21 mouse cellular contexts compared by ENCODE assay signal in genomic region chr6:139764398-139764797, GRCm38 (mm10).
DNase-seq lines count a peak whose midpoint lies in the region; ATAC-seq and TF ChIP-seq lines count a peak whose summit lies in the region.
"Had no signal": no experiment of that assay in that cellular context is flagged by ENCODE, and none has a peak within 500 bp of the region (broad histone marks: within the 10 kb centered on the region; RNA-seq: fewer than 3 reads in every experiment).

No protein-coding gene starts in this region.

- peak overlapping the region; percentile 40; the same call in 1 of the 2 replicates for H3K27ac ChIP-seq in gastrocnemius, adult 2 months

- no peak for DNase-seq in frontal cortex, postnatal 10 days (ENCODE audit: low spot score in 2 of 2)
- DNase-seq in gastrocnemius, adult 2 months: no peak
- no peak for DNase-seq in gastrocnemius, postnatal 25 days
- DNase-seq in brain, adult 2 months (ENCODE audit: low read depth, low spot score): peak; percentile 66
- peak; percentile 11 for DNase-seq in skeletal muscle tissue, adult 2 months (ENCODE audit: low read depth, low spot score)
- DNase-seq in embryo, embryonic 11 days: no peak
- no peak for DNase-seq in cerebellum, adult 9-11 months
- DNase-seq: adrenal gland, adult 2 months; adrenal gland, adult 8-10 months; adrenal gland, postnatal 10 days; adrenal gland, postnatal 14 days; adrenal gland, postnatal 25 days; adrenal gland, postnatal 36 days; B cell, adult 2 months; cerebellum, adult 11 months; cerebellum, adult 11-12 months; cerebellum, adult 18-20 months had no signal

- H3K4me3 ChIP-seq in gastrocnemius, adult 2 months: no peak overlapping the region

- intact Hi-C loops in gastrocnemius, adult 2 months (cut with DNase I): no loop called here

- no peak for TF ChIP-seq CTCF in gastrocnemius, adult 2 months (IDR thresholded peaks at IDR 0.05)

- peak; percentile 71 for ATAC-seq in frontal cortex, adult (ENCODE audit: low TSS enrichment)
- ATAC-seq: activated CD4-positive, CD25-positive, alpha-beta regulatory T cell, adult 4 months; CD4-positive, CD25-positive, alpha-beta regulatory T cell, adult 4 months; Patski had no signal

Comparison
In these comparisons a context has a peak if more than half of its experiments do, and no peak if none do; other contexts are left out.
1. DNase-seq: peak in brain, adult 2 months (single experiment) and skeletal muscle tissue, adult 2 months (single experiment); none in frontal cortex, postnatal 10 days (0 of 2), gastrocnemius, adult 2 months (single experiment), gastrocnemius, postnatal 25 days (single experiment), embryo, embryonic 11 days (single experiment) and cerebellum, adult 9-11 months (single experiment).